Mouse (Mus musculus) cerebellum, postnatal 10 days (tissue): ENCODE results near the gene Prcp.

Source experiments
- DNase-seq, 2 experiments: peaks; one replicate each; pipeline ENCODE4 v3.0.0; 2021; ENCODE audit warnings: mixed read lengths in 2 of 2

The Prcp gene

DNA sequence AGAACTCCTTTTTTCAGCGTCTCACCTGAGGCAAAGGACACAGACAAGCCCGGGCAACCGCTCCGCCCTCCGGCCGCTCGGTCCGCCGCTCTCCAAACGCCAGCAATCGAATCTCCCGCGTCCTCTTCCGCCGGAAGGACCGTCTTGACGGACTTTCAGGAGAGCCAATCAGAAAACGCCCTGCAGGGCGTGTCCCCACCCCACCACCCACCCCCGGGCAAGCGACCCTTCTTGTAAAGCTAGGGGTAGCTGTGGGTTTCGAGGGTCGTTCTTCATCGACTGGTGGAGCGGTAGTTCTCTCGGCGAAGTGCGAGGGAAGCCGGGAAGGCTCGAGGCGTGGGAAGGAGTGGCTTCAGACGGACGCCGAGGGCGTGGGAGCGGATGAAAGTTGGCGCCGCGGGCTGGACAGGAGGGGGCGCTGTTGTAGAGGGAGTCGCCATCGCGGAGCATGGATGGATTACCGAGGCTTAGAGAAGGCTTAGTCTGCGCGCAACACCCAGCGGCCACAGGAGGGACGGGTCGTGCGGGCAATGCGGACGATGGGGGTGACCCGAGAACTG is at the start of gene Prcp, which contains the start of gene Ddias:
TSS of gene Prcp (plus strand) at position 355 of the 560 bp plus-strand sequence.
TSS of gene Ddias (minus strand) at position 132 of the 560 bp plus-strand sequence.
- peak; percentile 98 to 99 for DNase-seq

- no peak for DNase-seq
Measured at GRCm38 (mm10) chr7:92826248-92826647, 48.0 kb upstream of the Prcp start.

- peak; percentile 50 to 57 for DNase-seq
Measured at GRCm38 (mm10) chr7:92827981-92828380, 46.3 kb upstream of the Prcp start.

- DNase-seq, result no peak
Measured at GRCm38 (mm10) chr7:92832395-92832794, 41.9 kb upstream of the Prcp start.

DNA sequence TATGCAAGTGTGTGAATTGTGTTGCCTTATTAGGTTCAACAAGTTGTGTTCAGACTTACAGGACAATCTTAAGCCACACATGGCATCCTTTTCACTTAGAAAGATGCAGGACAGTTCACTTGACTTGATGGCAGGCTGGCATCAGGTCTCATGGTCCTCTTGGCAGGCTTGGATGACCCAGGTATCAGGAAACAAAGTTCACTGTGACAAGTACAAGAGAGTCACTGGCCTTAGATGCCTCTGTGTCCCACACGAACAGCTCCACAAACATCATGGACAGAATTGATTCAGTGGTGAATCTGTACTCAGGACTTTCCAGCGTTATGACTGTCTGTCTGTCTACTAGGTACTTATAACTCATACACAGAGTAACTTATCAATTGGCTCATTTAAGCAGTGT is 39.9 kb upstream of the Prcp start:
- DNase-seq, result no peak

DNA sequence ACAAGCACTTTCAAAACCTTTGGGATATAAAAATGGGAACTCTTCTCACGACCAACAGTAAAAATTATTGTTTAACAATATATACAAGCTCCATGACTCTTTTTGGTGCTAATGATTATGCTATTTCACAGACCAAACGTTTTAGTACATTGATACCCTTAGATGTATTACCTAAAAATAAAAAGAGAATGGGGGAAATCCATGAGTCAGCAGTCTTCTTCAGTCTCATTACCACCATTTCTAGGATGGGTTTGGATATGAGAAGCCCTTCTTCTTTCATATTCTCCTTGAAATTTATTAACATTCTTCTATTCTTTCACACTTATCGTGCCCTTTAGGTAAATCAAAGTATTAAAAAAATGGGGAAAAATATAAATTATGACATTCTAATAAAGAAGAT is 37.8 kb upstream of the Prcp start:
- no peak for DNase-seq

GRCm38 (mm10) chr7:92837226-92837625 is 37.0 kb upstream of the Prcp start:
- no peak for DNase-seq

DNA sequence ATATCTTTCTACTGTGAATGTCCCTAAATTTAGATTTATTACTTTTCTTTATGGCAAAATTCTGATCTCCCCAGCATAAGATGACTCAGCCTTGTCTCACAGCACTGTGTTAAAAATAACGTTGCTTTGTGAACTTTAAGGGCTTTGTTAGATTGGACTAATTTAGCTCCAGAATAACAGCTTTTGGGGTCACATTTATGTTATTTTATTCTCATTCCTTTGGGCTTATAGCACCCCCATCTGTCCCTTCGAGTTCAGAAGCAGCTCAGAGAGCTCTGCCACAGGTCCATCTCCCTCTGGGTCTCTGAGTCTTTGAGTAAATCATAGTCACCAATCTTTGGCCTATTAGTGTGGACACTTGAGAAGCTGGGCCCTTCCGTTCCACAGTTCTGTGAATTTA is 36.4 kb upstream of the Prcp start:
- DNase-seq, result no peak

- DNase-seq, result no peak
Measured at GRCm38 (mm10) chr7:92842254-92842653, 32.0 kb upstream of the Prcp start.

GRCm38 (mm10) chr7:92848246-92848645 is 26.0 kb upstream of the Prcp start:
- no peak for DNase-seq

GRCm38 (mm10) chr7:92866526-92866925 is 7.7 kb upstream of the Prcp start:
- peak; percentile 36 to 71 for DNase-seq

DNA sequence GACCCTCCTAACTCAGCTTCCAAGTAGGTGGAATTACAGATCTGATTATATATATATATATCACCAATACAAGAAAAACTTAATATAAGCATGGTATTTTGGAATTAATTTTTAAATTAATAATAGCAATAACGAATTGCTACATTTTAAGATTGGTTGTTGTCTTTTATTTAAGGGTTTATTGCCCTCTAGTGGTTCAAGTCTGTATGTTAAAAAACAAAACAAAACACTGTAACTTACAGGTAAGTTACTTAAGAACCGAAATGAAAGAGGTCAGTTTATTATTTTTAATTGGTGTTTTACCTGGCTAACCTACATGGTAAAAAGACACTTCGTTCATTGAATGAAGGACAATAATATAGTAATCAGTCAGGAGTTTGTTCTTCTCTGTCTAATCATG is 4.1 kb upstream of the Prcp start:
- DNase-seq, result peak in 1 of 2 experiments; percentile 24

- DNase-seq, result no peak
Measured at GRCm38 (mm10) chr7:92871596-92871995, 2.7 kb upstream of the Prcp start.

- peak; percentile 92 to 95 for DNase-seq
Measured at GRCm38 (mm10) chr7:92874761-92875408, 615 bp downstream of the Prcp start.

GRCm38 (mm10) chr7:92876066-92876465 is 1.8 kb downstream of the Prcp start:
- peak; percentile 52 to 59 for DNase-seq

DNA sequence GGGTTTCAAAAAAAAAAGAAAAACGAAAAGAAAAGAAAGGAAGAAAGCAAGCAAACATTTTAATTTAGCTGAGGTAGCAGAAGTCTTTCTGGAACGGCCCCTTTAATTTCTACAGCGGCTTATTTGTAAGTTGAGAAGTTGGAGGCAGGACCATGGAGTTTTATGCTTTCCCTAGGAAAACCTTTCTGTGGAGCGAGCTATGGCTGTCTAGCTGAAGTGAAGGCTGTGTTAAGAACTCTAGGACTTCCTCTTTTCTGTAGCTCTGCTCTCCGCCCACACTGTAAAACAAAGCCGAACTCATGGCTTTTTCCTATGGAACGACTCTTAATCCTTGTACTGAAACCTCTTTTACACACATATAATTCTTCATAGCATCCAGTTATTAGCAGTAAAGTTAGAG is 2.3 kb downstream of the Prcp start:
- DNase-seq, result no peak

DNA sequence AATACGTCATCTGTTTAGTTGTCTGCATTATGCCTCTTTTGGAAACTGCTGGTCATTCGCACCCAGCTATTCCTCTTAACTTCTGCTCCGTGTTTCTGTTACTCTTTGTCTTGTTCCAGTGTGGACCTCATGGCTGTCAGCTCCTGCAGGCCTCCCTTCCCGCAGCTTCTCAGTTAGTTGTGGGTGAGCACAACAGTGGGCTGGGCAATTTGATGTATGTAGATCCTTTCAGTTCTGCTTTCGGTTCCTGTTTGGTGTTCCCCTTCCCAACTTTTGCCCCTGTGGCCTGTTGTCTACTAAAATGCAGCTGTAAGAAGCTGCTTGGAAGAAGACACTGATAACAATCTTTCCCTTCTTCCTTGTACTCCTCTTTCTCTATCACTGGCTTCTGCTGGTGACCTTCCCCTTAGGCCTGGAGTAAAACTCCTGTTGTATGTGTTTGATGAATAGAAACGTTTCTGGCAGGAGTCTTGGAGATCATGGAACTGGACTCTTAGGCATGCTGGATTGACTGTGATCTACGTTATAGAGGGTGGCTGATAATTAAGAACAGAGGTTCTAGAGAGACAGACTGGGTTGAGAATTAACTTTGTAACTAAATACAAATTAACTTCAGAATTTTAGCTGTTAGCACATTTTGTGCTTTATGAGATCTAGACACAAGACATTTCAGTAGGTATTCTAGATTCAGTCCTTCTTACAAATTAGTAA is 4.5 kb downstream of the Prcp start:
- DNase-seq, result no peak

- DNase-seq, result no peak
Measured at GRCm38 (mm10) chr7:92883850-92884716, 9.8 kb downstream of the Prcp start.

- no peak for DNase-seq
Measured at GRCm38 (mm10) chr7:92884998-92885660, 10.9 kb downstream of the Prcp start.

GRCm38 (mm10) chr7:92886801-92887200 is 12.5 kb downstream of the Prcp start:
- DNase-seq, result no peak

DNA sequence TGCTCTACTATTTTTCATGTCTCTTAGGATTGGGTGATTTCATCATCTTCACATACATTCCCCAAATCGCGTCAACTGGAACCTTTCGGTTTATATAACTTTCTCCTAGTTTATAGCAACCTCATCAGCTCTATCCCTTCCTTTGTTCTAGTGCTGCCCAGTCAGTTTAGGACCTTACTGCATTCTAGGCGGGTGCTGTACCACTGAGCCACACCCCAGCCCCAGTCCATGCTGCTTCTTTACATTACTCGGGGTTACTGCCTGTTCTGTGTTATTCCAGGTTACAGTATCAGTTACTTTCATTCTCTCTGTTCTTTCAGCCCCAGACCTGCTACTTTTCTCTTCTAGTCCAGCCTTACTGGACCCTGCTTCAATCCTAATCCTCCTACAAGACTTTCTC is 13.0 kb downstream of the Prcp start:
- no peak for DNase-seq

GRCm38 (mm10) chr7:92890211-92890610 is 15.9 kb downstream of the Prcp start:
- no peak for DNase-seq
